Mouse (Mus musculus) C2C12 (cell line): Measurements from ENCODE around the gene Sh3gl1. TPM values are rescaled to one million over a fixed set of nuclear protein-coding genes. Genes with fewer than 3 reads are reported as not detected.

Experiments
- H3K27me3 ChIP-seq: one replicate; pipeline ENCODE4 v1.6.1; 2011; ENCODE audit not compliant: control insufficient read depth, insufficient read depth, insufficient read length
- H3K36me3 ChIP-seq: one replicate; pipeline ENCODE4 v1.6.1; 2011; ENCODE audit not compliant: control insufficient read depth, insufficient read depth
- H3K4me3 ChIP-seq: one replicate; pipeline ENCODE4 v1.5.1; 2011; ENCODE audit warnings: mild to moderate bottlenecking, control low read depth; ENCODE audit not compliant: poor library complexity, insufficient read depth, severe bottlenecking
- H3K79me2 ChIP-seq: one replicate; pipeline ENCODE4 v1.6.1; 2011; ENCODE audit not compliant: control insufficient read depth, insufficient read depth
- H3K79me3 ChIP-seq: one replicate; pipeline ENCODE4 v1.6.1; 2011; ENCODE audit warnings: low read depth, control low read depth
- H3ac ChIP-seq: one replicate; pipeline ENCODE3; 2011; ENCODE audit warnings: low read depth; ENCODE audit not compliant: control insufficient read depth, insufficient read length
- CEBPB ChIP-seq: IDR thresholded peaks from one replicate; pipeline ENCODE4 v1.6.1; 2011; ENCODE audit warnings: low read depth, mild to moderate bottlenecking, control low read depth, moderate library complexity
- CTCF ChIP-seq: IDR thresholded peaks from one replicate; pipeline ENCODE4 v1.5.1; 2011; ENCODE audit not compliant: control insufficient read depth, insufficient read depth, insufficient read length
- FOSL1 ChIP-seq: IDR thresholded peaks from one replicate; pipeline ENCODE4 v1.8.0; 2011; ENCODE audit warnings: mild to moderate bottlenecking, low read length; ENCODE audit not compliant: poor library complexity, insufficient read depth, severe bottlenecking
- MAX ChIP-seq: IDR thresholded peaks from one replicate; pipeline ENCODE4 v1.6.1; 2011; ENCODE audit warnings: mild to moderate bottlenecking, control low read depth
- MYOD1 ChIP-seq: IDR thresholded peaks from one replicate; pipeline ENCODE4 v1.6.1; 2011; ENCODE audit warnings: low read depth; ENCODE audit not compliant: control insufficient read depth, insufficient read length
- MYOG ChIP-seq: IDR thresholded peaks from one replicate; pipeline ENCODE4 v1.6.1; 2011; ENCODE audit not compliant: control insufficient read depth, insufficient read length; ENCODE audit errors: extremely low read depth
- USF1 ChIP-seq: IDR thresholded peaks from one replicate; pipeline ENCODE4 v1.6.1; 2011; ENCODE audit warnings: low read depth, mild to moderate bottlenecking, control low read depth, moderate library complexity
- polyA plus RNA-seq: library from polyadenylated mRNA; unstranded; fragments of >200 nt; fragmentation: generic; extraction: Trizol; gene quantifications from one replicate; pipeline ENCODE4 v1.2.1, GENCODE M21; 2012; ENCODE audit warnings: missing spikeins

The Sh3gl1 gene
- polyA plus RNA-seq, 1 experiment, result 83.9 TPM

DNA sequence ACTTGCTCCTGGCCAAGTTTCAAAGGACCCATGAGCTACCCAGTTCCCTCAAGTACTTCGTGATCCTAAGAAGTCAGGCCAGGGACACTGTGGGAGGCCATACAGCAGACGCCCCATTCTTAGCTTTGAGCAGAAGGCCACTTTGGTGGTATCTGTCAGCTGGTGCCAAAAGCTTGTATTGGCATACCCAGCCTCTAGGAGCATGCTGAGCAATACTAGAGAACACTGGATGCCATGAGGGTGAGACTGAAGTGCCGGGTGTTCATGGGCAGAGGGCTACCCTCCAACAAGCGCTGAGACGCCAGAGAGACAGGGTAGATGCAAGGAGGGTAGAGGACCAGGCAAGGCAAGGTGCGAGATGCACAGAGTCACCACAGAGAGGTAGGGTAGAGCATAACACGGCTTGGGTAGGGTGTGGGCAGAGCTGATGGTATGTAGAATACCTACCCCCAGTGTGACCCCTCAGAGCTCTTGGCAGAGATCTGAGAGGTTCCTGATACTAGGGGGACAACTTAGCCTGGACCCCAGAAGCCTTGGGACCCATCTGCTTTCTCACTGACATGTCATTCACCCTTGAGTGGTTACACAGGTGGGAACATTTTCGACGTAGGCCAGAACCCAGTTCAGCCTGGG lies 6.1 kb downstream of the Sh3gl1 start:
- peaks cover 77% of the 10 kb centered on the region for H3K79me3 ChIP-seq
- H3K4me3 ChIP-seq, result no peak overlapping the region
- peak overlapping the region; percentile 15 for H3ac ChIP-seq
- peaks cover 96% of the 10 kb centered on the region for H3K79me2 ChIP-seq
- H3K36me3 ChIP-seq, result peaks cover 34% of the 10 kb centered on the region
- no peak for TF ChIP-seq USF1
- TF ChIP-seq MAX, result no peak
- no peak for TF ChIP-seq MYOD1
- TF ChIP-seq FOSL1, result no peak
- TF ChIP-seq MYOG, result no peak
- TF ChIP-seq CEBPB, result no peak
- TF ChIP-seq CTCF, result no peak
- H3K27me3 ChIP-seq, result no peaks in the 10 kb centered on the region

DNA sequence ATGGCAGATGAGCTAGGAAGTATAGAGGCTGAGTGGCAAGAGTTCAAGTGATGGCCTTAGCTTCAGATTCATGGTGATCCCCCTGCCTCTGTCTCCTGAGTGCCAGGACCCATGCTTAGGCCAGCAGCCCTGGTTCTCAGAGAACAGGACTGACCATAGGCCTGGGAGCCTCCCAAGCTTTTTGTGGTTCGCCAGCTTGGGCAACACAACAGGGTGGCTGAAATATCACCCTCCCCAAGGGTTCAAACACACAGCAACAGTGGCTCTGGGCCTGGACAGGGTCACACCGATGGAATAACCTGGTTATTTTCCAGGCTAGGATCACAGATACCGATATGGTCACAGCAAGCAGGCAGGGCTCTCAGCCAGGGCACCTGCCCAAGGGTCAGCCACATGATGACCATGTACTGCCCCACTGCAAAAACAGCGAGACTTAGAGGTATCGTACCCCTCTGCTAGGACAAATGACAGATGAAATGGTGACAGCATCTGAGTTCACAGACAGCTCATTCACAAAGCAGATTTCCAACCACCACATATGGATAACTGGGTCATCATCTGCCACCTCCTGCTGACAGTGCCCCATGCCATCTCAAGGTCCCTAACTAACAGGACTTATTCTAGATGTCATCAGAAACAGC lies 8.5 kb downstream of the Sh3gl1 start:
- peaks cover 96% of the 10 kb centered on the region for H3K79me2 ChIP-seq
- H3K4me3 ChIP-seq, result no peak overlapping the region
- peaks cover 35% of the 10 kb centered on the region for H3K36me3 ChIP-seq

GRCm38 (mm10) chr17:56026881-56027280 lies 9.6 kb downstream of the Sh3gl1 start:
- Histone ChIP-seq H3K4me3 (no peak overlapping the region), H3K79me3 (peaks cover 77% of the 10 kb centered on the region), H3K36me3 (peaks cover 33% of the 10 kb centered on the region), H3ac (no peak overlapping the region), H3K27me3 (no peaks in the 10 kb centered on the region), H3K79me2 (peaks cover 96% of the 10 kb centered on the region)
- TF ChIP-seq MYOD1 (no peak), MYOG (no peak), USF1 (no peak), FOSL1 (no peak), MAX (no peak), CEBPB (no peak)

More for the DNA sequence above, 8.5 kb downstream of the Sh3gl1 start:
- Histone ChIP-seq H3K27me3 (no peaks in the 10 kb centered on the region), H3ac (no peak overlapping the region), H3K79me3 (peaks cover 78% of the 10 kb centered on the region)
- TF ChIP-seq CEBPB (no peak), MAX (no peak), USF1 (no peak), CTCF (no peak), MYOG (no peak), MYOD1 (no peak), FOSL1 (no peak)

DNA sequence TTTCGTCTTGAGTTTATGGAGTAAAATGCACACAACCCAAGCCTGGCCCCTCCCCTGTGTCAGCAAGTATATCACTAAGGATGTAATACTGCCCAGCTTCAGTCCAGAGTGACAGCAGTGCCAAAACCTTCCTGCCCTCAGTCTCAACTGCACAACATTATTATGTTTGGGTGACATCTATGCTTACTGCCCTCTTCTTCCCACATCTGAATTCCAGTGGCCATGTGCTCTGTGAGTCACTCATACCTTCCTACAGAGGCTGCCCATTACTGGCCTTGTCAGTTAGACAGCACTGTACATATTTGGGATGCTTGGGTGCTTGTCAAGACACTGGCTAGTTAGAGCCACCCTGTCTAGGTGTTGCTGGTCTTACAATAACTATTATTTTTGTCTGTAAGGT lies 10.1 kb downstream of the Sh3gl1 start:
- Histone ChIP-seq H3K36me3 (peaks cover 33% of the 10 kb centered on the region), H3K4me3 (no peak overlapping the region), H3K27me3 (no peaks in the 10 kb centered on the region), H3ac (no peak overlapping the region), H3K79me3 (peaks cover 79% of the 10 kb centered on the region), H3K79me2 (peaks cover 96% of the 10 kb centered on the region)
- peak; percentile 76 for TF ChIP-seq USF1
- peak; percentile 96 for TF ChIP-seq MAX
- no peak for TF ChIP-seq CEBPB

DNA sequence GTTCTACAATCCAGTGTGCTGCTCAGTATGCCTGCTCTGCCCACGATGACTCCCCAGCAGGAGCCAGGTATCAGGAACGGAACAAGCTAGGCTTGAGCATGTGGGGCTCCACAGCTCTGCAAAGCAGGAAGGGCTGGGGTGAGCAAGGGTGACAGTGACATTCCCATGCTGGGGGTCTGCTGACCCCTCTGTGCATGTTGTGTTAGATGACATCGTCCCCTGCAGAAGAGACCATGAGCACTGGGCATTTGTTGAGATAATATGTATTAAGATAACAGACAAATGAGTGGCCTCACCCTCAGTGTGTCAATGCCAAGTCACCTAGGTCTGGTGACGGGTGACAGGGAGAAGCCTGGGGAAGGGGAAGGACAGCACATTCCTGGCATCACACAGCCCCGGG lies 11.5 kb downstream of the Sh3gl1 start:
- Histone ChIP-seq H3K4me3 (no peak overlapping the region), H3K79me3 (peaks cover 69% of the 10 kb centered on the region), H3ac (no peak overlapping the region), H3K79me2 (peaks cover 96% of the 10 kb centered on the region), H3K36me3 (peaks cover 37% of the 10 kb centered on the region), H3K27me3 (no peaks in the 10 kb centered on the region)
- TF ChIP-seq MYOG, result no peak
- TF ChIP-seq CEBPB, result no peak
- TF ChIP-seq CTCF, result no peak
- no peak for TF ChIP-seq USF1
- no peak for TF ChIP-seq MAX
- TF ChIP-seq MYOD1, result no peak
- TF ChIP-seq FOSL1, result no peak

DNA sequence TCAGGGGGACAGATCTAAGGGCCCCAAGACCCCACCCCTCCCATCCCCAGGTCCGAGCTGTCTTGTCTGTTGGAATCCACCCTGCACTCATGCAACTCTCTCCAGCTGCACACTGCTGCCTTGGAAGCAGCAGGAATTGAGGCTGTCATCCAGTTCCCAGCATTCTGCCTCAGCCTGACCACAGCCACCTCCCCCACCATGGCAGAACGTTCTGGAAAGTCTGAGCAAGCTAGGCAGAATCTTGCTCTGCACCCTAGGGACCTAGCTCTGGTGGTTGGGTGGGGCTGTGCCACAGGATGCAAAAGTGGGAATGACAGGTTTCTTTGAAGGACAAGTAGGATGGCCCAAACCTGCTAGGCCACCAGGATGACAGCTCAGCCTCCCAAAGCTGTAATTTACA lies 12.0 kb downstream of the Sh3gl1 start:
- no peak overlapping the region for H3K4me3 ChIP-seq
- H3K36me3 ChIP-seq, result peaks cover 37% of the 10 kb centered on the region
- no peak overlapping the region for H3ac ChIP-seq
- H3K79me3 ChIP-seq, result peaks cover 64% of the 10 kb centered on the region
- TF ChIP-seq CEBPB, result no peak
- no peak for TF ChIP-seq FOSL1
- TF ChIP-seq MAX, result no peak
- no peak for TF ChIP-seq CTCF
- no peak for TF ChIP-seq MYOG
- TF ChIP-seq MYOD1, result no peak
- TF ChIP-seq USF1, result no peak
- H3K27me3 ChIP-seq, result no peaks in the 10 kb centered on the region
- H3K79me2 ChIP-seq, result peaks cover 96% of the 10 kb centered on the region
